Mouse (Mus musculus) heart, embryonic 14.5 days (tissue): ENCODE data around the gene 4921517D22Rik. TPM values are rescaled to one million over a fixed set of nuclear protein-coding genes. Genes with fewer than 3 reads are reported as not detected.

Experiments used
- ATAC-seq: fragments of 200-750 bp; cut with Nextera tagmentation; 2 replicates; pipeline ENCODE4 v1.8.0; 2017; ENCODE audit warnings: low read depth, moderate TSS enrichment; ENCODE audit not compliant: insufficient number of reproducible peaks, insufficient read depth, low FRiP score
- H3K27ac ChIP-seq, 2 experiments: fragments of 200-500 bp in 1 of 2; fragments of 300-500 bp in 1 of 2; sonication (generic) in 1 of 2; replicated peaks in 1 of 2; 2 replicates each; pipeline ENCODE4 v1.5.1; 2012 to 2014; ENCODE audit warnings: low read depth in 2 of 2, low read length in 2 of 2, control low read depth in 1 of 2, mild to moderate bottlenecking in 1 of 2, mixed read lengths in 1 of 2; ENCODE audit not compliant: control insufficient read depth in 1 of 2, insufficient read depth in 1 of 2
- H3K27me3 ChIP-seq: fragments of 300-500 bp; sonication (generic); 2 replicates; pipeline ENCODE4 v1.6.1; 2014; ENCODE audit warnings: mild to moderate bottlenecking, low read length, control low read depth; ENCODE audit not compliant: control insufficient read depth, insufficient read depth
- H3K36me3 ChIP-seq: fragments of 300-500 bp; sonication (generic); 2 replicates; pipeline ENCODE4 v1.6.1; 2014; ENCODE audit warnings: mild to moderate bottlenecking, control low read depth, low read length, mixed read lengths; ENCODE audit not compliant: control insufficient read depth, insufficient read depth
- H3K4me1 ChIP-seq, 2 experiments: fragments of 200-500 bp in 1 of 2; fragments of 300-500 bp in 1 of 2; sonication (generic) in 1 of 2; 2 replicates each; pipeline ENCODE4 v1.6.1; 2012 to 2014; ENCODE audit warnings: low read length in 2 of 2, control low read depth in 1 of 2, mixed read lengths in 1 of 2; ENCODE audit not compliant: control insufficient read depth in 2 of 2, insufficient read depth in 2 of 2
- H3K4me2 ChIP-seq: fragments of 300-500 bp; sonication (generic); 2 replicates; pipeline ENCODE4 v1.6.1; 2014; ENCODE audit warnings: mild to moderate bottlenecking, low read length
- H3K4me3 ChIP-seq, 2 experiments: fragments of 200-500 bp in 1 of 2; fragments of 300-500 bp in 1 of 2; sonication (generic) in 1 of 2; 2 replicates each; pipeline ENCODE4 v1.5.1; 2012 to 2014; ENCODE audit warnings: low read length in 2 of 2, mild to moderate bottlenecking in 2 of 2, control low read depth in 1 of 2, low read depth in 1 of 2, moderate library complexity in 1 of 2; ENCODE audit not compliant: control insufficient read depth in 1 of 2, insufficient read depth in 1 of 2
- H3K9ac ChIP-seq: fragments of 300-500 bp; sonication (generic); 2 replicates; pipeline ENCODE4 v1.6.1; 2014; ENCODE audit warnings: mild to moderate bottlenecking, low read length
- H3K9me3 ChIP-seq: fragments of 300-500 bp; sonication (generic); 2 replicates; pipeline ENCODE4 v1.6.1; 2016; ENCODE audit warnings: low read length, control low read depth; ENCODE audit not compliant: control insufficient read depth
- WGBS: fragments of 180-500 bp; shearing (Covaris S2); extraction: QIAGEN DNeasy Blood & Tissue Kit; methylation state at CpG from one replicate; pipeline ENCODE4 v1.1.7; 2014; 5-methylcytosine and 5-hydroxymethylcytosine counted together
- polyA plus RNA-seq: library from polyadenylated mRNA; unstranded; fragments of >200 nt; fragmentation: Nextera tagmentation; extraction: Ambion mirVana; gene quantifications from 2 replicates; pipeline ENCODE4 v1.2.1, GENCODE M21; 2014

The 4921517D22Rik gene
- polyA plus RNA-seq, 1 experiment from 2014 or later, result not detected

- no peak for ATAC-seq
- peaks cover 11% of the 10 kb centered on the region for H3K36me3 ChIP-seq
- H3K27me3 ChIP-seq, result no peaks in the 10 kb centered on the region
- no peaks in the 10 kb centered on the region for H3K9me3 ChIP-seq
- H3K4me2 ChIP-seq, result no peak overlapping the region
- WGBS, result 82% methylated on average over 5 of the region's 5 CpGs
- H3K9ac ChIP-seq, result no peak overlapping the region
- no peak overlapping the region for H3K4me3 ChIP-seq
- no peak overlapping the region for H3K27ac ChIP-seq
- peaks cover 8 to 15% of the 10 kb centered on the region in 2 experiments for H3K4me1 ChIP-seq
Measured at GRCm38 (mm10) chr13:59657781-59658180, 36.1 kb downstream of the 4921517D22Rik start.

GRCm38 (mm10) chr13:59656975-59657388 is 36.9 kb downstream of the 4921517D22Rik start:
- no peak overlapping the region for H3K4me2 ChIP-seq
- H3K36me3 ChIP-seq, result peaks cover 3% of the 10 kb centered on the region; the same call in 1 of the 2 replicates
- no peak overlapping the region for H3K9ac ChIP-seq
- ATAC-seq, result no peak
- H3K4me1 ChIP-seq, result peaks cover 13 to 18% of the 10 kb centered on the region in 2 experiments
- peak overlapping the region; percentile 31 to 58; a peak in 3 of 4 replicates for H3K27ac ChIP-seq
- no peak overlapping the region for H3K4me3 ChIP-seq
- WGBS, result 60% methylated on average over 4 of the region's 4 CpGs
- no peaks in the 10 kb centered on the region for H3K27me3 ChIP-seq
- H3K9me3 ChIP-seq, result no peaks in the 10 kb centered on the region

DNA sequence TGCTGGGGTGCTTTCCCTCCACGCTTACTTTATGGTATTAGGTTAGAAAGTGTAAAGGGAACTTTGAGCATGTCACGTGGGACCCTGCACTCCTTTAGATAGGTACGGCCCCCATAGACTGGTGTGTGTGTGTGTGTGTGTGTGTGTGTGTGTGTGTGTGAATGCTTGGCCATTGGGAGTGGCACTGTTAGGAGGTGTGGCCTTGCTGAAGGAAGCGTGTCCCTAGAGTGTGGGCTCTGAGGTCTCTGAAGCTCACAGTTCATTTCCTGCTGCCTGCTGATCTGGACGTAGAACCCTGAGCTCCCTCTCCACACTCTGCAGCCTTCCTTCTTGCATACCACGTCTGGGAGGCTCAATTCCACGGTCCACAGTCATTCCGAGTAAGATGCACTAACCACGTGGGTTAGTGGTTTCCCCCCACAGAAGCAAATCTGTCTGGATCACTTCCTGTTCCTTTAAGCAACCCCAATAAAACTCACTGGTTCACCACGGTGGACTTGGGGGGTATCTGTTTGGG is 37.5 kb downstream of the 4921517D22Rik start:
- H3K27ac ChIP-seq, result peak overlapping the region; percentile 31 to 58; a peak in 3 of 4 replicates
- WGBS, result 63% methylated on average over 10 of the region's 10 CpGs
- H3K4me2 ChIP-seq, result no peak overlapping the region

DNA sequence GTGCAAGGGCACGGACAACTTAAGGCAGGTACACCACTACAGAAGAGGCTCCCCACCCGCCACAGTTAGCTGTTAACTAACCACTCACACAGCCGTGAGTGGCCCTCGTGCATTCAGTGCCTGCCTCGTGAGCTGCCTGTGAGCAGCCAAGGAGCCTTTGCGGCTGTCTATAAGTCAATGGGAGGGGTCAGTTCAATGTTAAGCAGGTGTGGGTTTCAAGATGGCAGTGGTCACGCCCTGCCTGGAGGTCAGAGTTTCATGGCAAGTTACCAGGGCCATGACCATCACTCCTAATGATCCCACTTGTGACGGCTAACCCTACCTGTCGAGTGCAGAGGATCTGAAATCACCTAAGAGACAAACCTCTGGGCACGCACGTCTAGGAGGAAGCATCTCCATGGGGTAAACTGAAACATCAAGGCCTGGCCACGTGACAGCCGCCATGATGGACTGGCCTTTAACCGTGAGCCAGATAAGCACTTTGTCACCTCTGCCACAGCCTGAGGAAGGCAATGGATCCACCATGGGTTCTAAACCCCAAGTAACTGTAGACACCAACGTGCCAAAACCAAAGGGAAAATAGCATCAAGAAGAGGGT is 38.1 kb downstream of the 4921517D22Rik start:
- H3K36me3 ChIP-seq, result no peaks in the 10 kb centered on the region
- ATAC-seq, result no peak
- no peaks in the 10 kb centered on the region for H3K27me3 ChIP-seq
- no peak overlapping the region for H3K4me2 ChIP-seq
- H3K9me3 ChIP-seq, result no peaks in the 10 kb centered on the region
- H3K4me3 ChIP-seq, result no peak overlapping the region
- WGBS, result 92% methylated on average over 15 of the region's 15 CpGs
- no peak overlapping the region for H3K9ac ChIP-seq
- H3K27ac ChIP-seq, result no peak overlapping the region
- H3K4me1 ChIP-seq, result peaks cover 13 to 18% of the 10 kb centered on the region in 2 experiments

More for the DNA sequence above, 37.5 kb downstream of the 4921517D22Rik start:
- Histone ChIP-seq H3K9me3 (no peaks in the 10 kb centered on the region), H3K27me3 (no peaks in the 10 kb centered on the region), H3K9ac (no peak overlapping the region), H3K4me3 (no peak overlapping the region), H3K4me1 (peaks cover 13 to 18% of the 10 kb centered on the region in 2 experiments), H3K36me3 (no peaks in the 10 kb centered on the region)
- ATAC-seq, result no peak

DNA sequence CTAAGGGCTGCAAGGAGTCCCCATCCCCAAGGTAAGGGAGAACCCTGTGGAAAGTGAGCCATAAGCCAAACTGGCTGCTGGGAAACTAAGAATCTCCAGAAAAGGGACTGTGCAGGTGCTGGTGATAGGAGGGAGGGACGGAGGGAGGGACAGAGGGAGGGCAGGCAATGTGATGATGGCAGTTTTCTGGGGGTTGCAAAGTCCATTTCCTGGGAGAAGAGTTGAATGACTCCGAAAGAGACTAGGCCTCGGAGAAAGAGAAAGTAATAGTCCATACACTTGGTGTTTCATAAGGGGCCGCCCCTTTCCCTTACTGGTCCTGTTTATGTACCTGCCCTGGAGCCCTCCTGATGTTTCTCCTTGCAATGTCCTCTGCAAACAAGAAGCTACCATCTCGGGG is 39.4 kb downstream of the 4921517D22Rik start:
- peaks cover 13 to 18% of the 10 kb centered on the region in 2 experiments for H3K4me1 ChIP-seq
- H3K4me2 ChIP-seq, result no peak overlapping the region
- no peak for ATAC-seq
- H3K4me3 ChIP-seq, result no peak overlapping the region
- H3K27ac ChIP-seq, result no peak overlapping the region
- H3K36me3 ChIP-seq, result peaks cover 4% of the 10 kb centered on the region
- no peaks in the 10 kb centered on the region for H3K27me3 ChIP-seq
- WGBS, result 94% methylated on average over 5 of the region's 5 CpGs
- H3K9me3 ChIP-seq, result no peaks in the 10 kb centered on the region
- no peak overlapping the region for H3K9ac ChIP-seq

DNA sequence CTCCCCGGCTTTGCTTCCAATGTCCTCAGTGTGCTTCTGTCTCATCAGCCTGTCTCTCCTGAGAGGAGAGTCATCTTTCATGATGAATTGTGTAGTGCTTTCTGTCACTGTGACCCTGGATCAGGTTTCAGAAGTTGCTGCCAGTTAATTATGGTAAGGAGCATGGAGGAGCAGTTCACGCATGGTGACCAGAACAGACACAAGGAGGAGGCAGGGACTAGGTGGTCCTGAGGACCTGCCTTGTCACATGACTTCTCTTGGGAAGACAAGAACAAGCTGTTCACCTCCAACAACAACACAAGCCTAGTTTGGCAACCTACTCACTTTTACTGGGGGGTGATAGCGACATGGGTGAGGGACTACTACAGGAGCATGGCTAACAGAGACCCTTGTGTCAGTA is 40.8 kb downstream of the 4921517D22Rik start:
- H3K27me3 ChIP-seq, result no peaks in the 10 kb centered on the region
- H3K4me2 ChIP-seq, result no peak overlapping the region
- 62% methylated on average over 3 of the region's 3 CpGs for WGBS
- H3K4me1 ChIP-seq, result peaks cover 13 to 18% of the 10 kb centered on the region in 2 experiments
- no peak overlapping the region for H3K4me3 ChIP-seq
- no peak for ATAC-seq
- H3K9ac ChIP-seq, result no peak overlapping the region
- no peak overlapping the region for H3K27ac ChIP-seq
- no peaks in the 10 kb centered on the region for H3K9me3 ChIP-seq
- peaks cover 12% of the 10 kb centered on the region for H3K36me3 ChIP-seq

GRCm38 (mm10) chr13:59652651-59653050 is 41.3 kb downstream of the 4921517D22Rik start:
- H3K27ac ChIP-seq, result no peak overlapping the region
- no peak overlapping the region for H3K4me3 ChIP-seq
- H3K4me1 ChIP-seq, result peaks cover 15 to 20% of the 10 kb centered on the region in 2 experiments
- peaks cover 12% of the 10 kb centered on the region for H3K36me3 ChIP-seq
- no peak overlapping the region for H3K9ac ChIP-seq
- 32% methylated on average over 5 of the region's 5 CpGs for WGBS
- no peak overlapping the region for H3K4me2 ChIP-seq
- ATAC-seq, result no peak
- no peaks in the 10 kb centered on the region for H3K9me3 ChIP-seq
- no peaks in the 10 kb centered on the region for H3K27me3 ChIP-seq
